Mouse (Mus musculus): Measurements from ENCODE around the gene Aldh5a1. TPM values are rescaled to one million over a fixed set of nuclear protein-coding genes. Genes with fewer than 3 reads are reported as not detected.

Gene Aldh5a1
- polyA plus RNA-seq, 1 experiment from 2014 or later: 9.5 TPM

GRCm38 (mm10) chr13:24893880-24894279 lies 43.6 kb downstream of the Aldh5a1 start:
- Histone ChIP-seq H3K9ac (no peak overlapping the region), H3K36me3 (no peaks in the 10 kb centered on the region), H3K4me1 (no peaks in the 10 kb centered on the region), H3K27ac (no peak overlapping the region), H3K4me3 (replicated peaks) (no peak overlapping the region), H3K9me3 (no peaks in the 10 kb centered on the region), H3K4me2 (no peak overlapping the region), H3K27me3 (replicated peaks) (no peaks in the 10 kb centered on the region)
- 71% methylated on average over 2 of the region's 2 CpGs for WGBS
- ATAC-seq (ENCODE audit: insufficient read depth, low FRiP score, low read depth): no peak

- WGBS: 68% methylated on average over 3 of the region's 3 CpGs
- no peak overlapping the region for H3K4me3 ChIP-seq (replicated peaks)
- no peak overlapping the region for H3K27ac ChIP-seq
- ATAC-seq (ENCODE audit: insufficient read depth, low FRiP score, low read depth): no peak
- H3K4me2 ChIP-seq: no peak overlapping the region
- no peaks in the 10 kb centered on the region for H3K9me3 ChIP-seq
- H3K36me3 ChIP-seq: no peaks in the 10 kb centered on the region
- H3K9ac ChIP-seq: no peak overlapping the region
- no peaks in the 10 kb centered on the region for H3K4me1 ChIP-seq
- no peaks in the 10 kb centered on the region for H3K27me3 ChIP-seq (replicated peaks)
Observed at GRCm38 (mm10) chr13:24892516-24892915, 44.9 kb downstream of the Aldh5a1 start.

DNA sequence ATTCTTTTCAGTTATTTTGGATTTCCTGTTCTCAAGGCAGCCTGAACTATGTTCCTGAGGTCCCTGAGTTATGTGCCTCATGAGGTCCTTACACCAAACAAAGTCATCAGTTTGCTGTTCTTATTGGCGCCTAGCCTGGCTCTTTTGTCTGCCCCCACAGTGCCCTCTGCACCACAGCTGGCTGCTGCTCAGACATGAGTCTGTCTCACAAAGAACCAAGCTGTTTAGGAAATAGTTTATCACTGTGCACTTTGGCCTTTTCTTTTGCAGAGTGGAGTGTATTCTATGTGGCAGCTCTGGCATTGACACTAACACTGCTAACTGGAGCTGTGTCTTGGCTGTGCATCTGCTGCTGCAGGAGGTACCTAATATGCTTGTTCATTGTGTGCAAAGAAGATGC lies 47.9 kb downstream of the Aldh5a1 start:
- WGBS: 24% methylated on average over 1 of the region's 1 CpGs
- H3K4me1 ChIP-seq: no peaks in the 10 kb centered on the region

GRCm38 (mm10) chr13:24882411-24882810 lies 55.0 kb downstream of the Aldh5a1 start:
- no peaks in the 10 kb centered on the region for H3K9me3 ChIP-seq
- WGBS: 95% methylated on average over 6 of the region's 6 CpGs
- H3K4me3 ChIP-seq (replicated peaks): no peak overlapping the region
- H3K9ac ChIP-seq: no peak overlapping the region
- H3K4me2 ChIP-seq: no peak overlapping the region
- ATAC-seq (ENCODE audit: insufficient read depth, low FRiP score, low read depth): no peak
- no peaks in the 10 kb centered on the region for H3K36me3 ChIP-seq
- H3K4me1 ChIP-seq: no peaks in the 10 kb centered on the region
- H3K27me3 ChIP-seq (replicated peaks): no peaks in the 10 kb centered on the region
- no peak overlapping the region for H3K27ac ChIP-seq

More for the DNA sequence above, 47.9 kb downstream of the Aldh5a1 start:
- ATAC-seq (ENCODE audit: insufficient read depth, low FRiP score, low read depth): no peak
- Histone ChIP-seq H3K4me3 (replicated peaks) (no peak overlapping the region), H3K9me3 (no peaks in the 10 kb centered on the region), H3K36me3 (no peaks in the 10 kb centered on the region), H3K27me3 (replicated peaks) (no peaks in the 10 kb centered on the region), H3K4me2 (no peak overlapping the region), H3K9ac (no peak overlapping the region), H3K27ac (no peak overlapping the region)

DNA sequence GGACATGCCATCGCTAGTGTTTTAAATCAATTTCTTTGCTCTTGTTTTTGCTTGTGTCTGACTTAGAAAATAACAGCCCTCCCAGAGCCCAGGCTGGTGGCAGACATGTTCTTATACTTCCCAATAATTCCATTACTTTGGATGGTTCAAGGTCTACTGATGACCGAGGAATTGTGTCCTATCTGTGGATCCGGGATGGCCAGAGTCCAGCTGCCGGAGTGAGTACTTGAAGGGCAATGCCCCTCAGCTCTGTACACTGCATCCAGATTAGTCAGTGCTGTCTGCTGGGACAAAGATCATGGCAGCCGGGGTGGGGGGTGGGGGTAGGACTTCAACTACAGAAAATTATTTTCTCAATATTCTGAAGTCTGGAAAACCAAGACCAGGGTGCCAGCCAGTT lies 56.8 kb downstream of the Aldh5a1 start:
- Histone ChIP-seq H3K4me3 (replicated peaks) (no peak overlapping the region), H3K4me1 (no peaks in the 10 kb centered on the region), H3K9me3 (no peaks in the 10 kb centered on the region), H3K36me3 (no peaks in the 10 kb centered on the region), H3K9ac (no peak overlapping the region), H3K4me2 (no peak overlapping the region), H3K27me3 (replicated peaks) (no peaks in the 10 kb centered on the region), H3K27ac (no peak overlapping the region)
- no peak for ATAC-seq (ENCODE audit: insufficient read depth, low FRiP score, low read depth)
- WGBS: 91% methylated on average over 5 of the region's 5 CpGs

GRCm38 (mm10) chr13:24880208-24880607 lies 57.3 kb downstream of the Aldh5a1 start:
- H3K27ac ChIP-seq: no peak overlapping the region
- ATAC-seq (ENCODE audit: insufficient read depth, low FRiP score, low read depth): no peak
- H3K36me3 ChIP-seq: no peaks in the 10 kb centered on the region
- H3K9ac ChIP-seq: no peak overlapping the region
- no peaks in the 10 kb centered on the region for H3K9me3 ChIP-seq
- WGBS: 69% methylated on average over 6 of the region's 6 CpGs
- H3K4me3 ChIP-seq (replicated peaks): no peak overlapping the region
- no peaks in the 10 kb centered on the region for H3K4me1 ChIP-seq
- H3K4me2 ChIP-seq: no peak overlapping the region
- H3K27me3 ChIP-seq (replicated peaks): no peaks in the 10 kb centered on the region

DNA sequence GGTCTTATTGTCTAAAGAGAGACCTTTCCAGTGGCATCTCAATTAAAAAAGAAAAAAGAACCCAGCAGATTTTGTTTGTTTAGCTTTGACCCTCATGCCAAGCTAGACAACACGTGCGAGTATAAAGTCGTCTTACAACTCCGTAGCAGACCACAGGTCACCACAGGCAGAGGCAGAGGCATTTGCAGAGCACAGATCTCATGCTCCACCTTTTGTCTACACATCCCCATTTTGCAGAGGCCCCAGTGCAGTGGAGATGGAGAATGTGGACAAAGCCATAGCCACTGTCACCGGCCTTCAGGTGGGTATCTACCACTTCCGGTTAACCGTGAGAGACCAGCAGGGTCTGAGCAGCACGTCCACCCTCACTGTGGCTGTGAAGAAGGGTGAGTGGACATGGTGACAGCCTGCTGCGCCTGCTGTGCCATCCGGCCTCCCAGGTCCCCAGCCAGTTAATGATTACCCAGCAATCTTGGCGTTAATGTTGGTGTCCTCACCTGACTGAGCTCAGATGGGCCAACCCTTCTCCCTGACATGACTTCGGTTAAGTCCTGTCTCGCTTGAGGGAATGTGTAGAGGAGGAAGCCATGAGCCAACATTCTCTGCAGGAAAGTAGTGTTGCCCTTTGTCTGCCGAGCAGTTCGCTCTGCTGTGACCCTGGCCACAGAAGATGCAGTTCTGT lies 58.0 kb downstream of the Aldh5a1 start:
- Histone ChIP-seq H3K9ac (no peak overlapping the region), H3K36me3 (no peaks in the 10 kb centered on the region), H3K4me2 (no peak overlapping the region), H3K27me3 (replicated peaks) (no peaks in the 10 kb centered on the region), H3K27ac (no peak overlapping the region), H3K4me3 (replicated peaks) (no peak overlapping the region), H3K9me3 (no peaks in the 10 kb centered on the region), H3K4me1 (no peaks in the 10 kb centered on the region)
- WGBS: 75% methylated on average over 15 of the region's 15 CpGs
- no peak; the same call in 1 of the 2 replicates for ATAC-seq (ENCODE audit: insufficient read depth, low FRiP score, low read depth)

DNA sequence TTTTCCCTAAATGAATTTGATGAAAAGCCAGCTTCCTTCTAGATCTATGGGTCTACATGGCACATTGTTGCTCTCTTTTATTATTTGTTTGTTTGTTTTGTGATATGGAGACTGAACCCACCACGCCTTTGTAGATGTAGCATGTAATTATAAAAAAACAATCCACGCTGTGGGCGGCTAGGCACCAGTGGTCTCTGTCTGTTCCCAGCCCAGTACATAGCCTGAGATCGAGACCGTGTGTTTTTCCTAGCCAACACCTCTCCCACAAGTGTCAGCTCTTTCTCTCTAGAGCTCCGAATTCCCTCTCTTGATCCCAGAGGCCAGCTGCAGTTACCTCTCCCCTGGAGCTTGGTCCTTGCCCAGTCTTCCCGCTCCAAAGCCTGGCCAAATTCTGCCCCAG lies 69.2 kb downstream of the Aldh5a1 start:
- Histone ChIP-seq H3K9ac (no peak overlapping the region), H3K4me2 (no peak overlapping the region), H3K4me3 (replicated peaks) (no peak overlapping the region), H3K27ac (no peak overlapping the region), H3K9me3 (no peaks in the 10 kb centered on the region), H3K36me3 (no peaks in the 10 kb centered on the region), H3K27me3 (replicated peaks) (no peaks in the 10 kb centered on the region), H3K4me1 (no peaks in the 10 kb centered on the region)
- no peak for ATAC-seq (ENCODE audit: insufficient read depth, low FRiP score, low read depth)
- WGBS: 86% methylated on average over 7 of the region's 7 CpGs

- H3K4me2 ChIP-seq: no peak overlapping the region
- no peaks in the 10 kb centered on the region for H3K36me3 ChIP-seq
- no peaks in the 10 kb centered on the region for H3K27me3 ChIP-seq (replicated peaks)
- H3K4me3 ChIP-seq (replicated peaks): no peak overlapping the region
- ATAC-seq (ENCODE audit: insufficient read depth, low FRiP score, low read depth): no peak
- no peak overlapping the region for H3K27ac ChIP-seq
- H3K9ac ChIP-seq: no peak overlapping the region
- no peaks in the 10 kb centered on the region for H3K9me3 ChIP-seq
- 79% methylated on average over 10 of the region's 10 CpGs for WGBS
- H3K4me1 ChIP-seq: no peaks in the 10 kb centered on the region
Observed at GRCm38 (mm10) chr13:24867789-24868188, 69.7 kb downstream of the Aldh5a1 start.

DNA sequence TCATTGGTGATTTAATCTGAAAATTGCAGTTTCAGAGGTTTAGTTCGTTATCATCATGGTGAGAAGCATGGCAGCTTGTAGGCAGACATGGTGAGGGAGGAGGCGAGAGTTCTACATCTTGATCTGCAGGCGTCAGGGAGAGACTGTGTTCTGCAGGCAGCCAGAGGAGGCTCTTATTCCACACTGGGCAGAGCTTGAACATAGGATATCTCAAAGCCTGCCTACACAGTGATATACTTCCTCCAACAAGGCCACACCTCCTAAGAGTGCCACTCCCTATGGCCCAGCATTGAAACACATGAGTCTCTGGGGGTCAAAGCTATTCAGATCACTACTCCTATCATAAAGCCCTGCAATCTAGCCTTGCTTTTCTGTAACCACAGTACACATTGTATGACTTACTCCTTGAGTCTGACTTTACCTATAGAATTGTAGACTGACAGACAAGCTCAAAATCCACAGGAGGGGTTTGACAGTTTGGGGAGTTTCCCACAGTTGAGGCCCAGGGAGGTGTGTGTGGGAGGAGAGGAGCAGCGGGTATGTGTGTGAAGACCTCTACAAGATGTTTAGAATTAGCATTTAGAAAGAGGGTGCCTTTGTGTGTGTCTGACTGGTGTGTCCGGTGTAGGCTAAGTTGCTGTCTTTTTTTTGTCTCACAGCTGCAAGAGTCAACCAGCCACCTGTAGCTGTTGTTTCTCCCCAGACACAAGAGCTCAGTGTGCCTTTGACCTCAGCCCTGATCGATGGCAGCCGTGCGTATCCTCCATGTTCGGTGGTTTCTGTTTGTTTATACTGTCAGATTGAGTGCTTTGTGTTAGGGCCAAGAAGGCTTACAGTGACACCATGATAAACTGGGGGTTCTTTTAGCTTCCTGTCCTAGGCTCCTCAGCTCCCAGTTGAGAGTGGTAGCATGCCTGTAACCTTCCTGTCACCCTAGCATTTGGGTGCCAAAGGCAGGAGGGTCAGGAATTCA lies 70.7 kb downstream of the Aldh5a1 start:
- H3K9me3 ChIP-seq: no peaks in the 10 kb centered on the region
- H3K9ac ChIP-seq: no peak overlapping the region
- no peak overlapping the region for H3K4me2 ChIP-seq
- no peaks in the 10 kb centered on the region for H3K27me3 ChIP-seq (replicated peaks)
- H3K27ac ChIP-seq: no peak overlapping the region
- H3K4me1 ChIP-seq: no peaks in the 10 kb centered on the region
- ATAC-seq (ENCODE audit: insufficient read depth, low FRiP score, low read depth): peak; percentile 47; the same call in 1 of the 2 replicates
- 48% methylated on average over 9 of the region's 9 CpGs for WGBS
- no peak overlapping the region for H3K4me3 ChIP-seq (replicated peaks)
- no peaks in the 10 kb centered on the region for H3K36me3 ChIP-seq

- 69% methylated on average over 7 of the region's 7 CpGs for WGBS
- Histone ChIP-seq H3K4me3 (replicated peaks) (no peak overlapping the region), H3K36me3 (no peaks in the 10 kb centered on the region), H3K9me3 (no peaks in the 10 kb centered on the region), H3K4me1 (no peaks in the 10 kb centered on the region), H3K4me2 (no peak overlapping the region), H3K27ac (no peak overlapping the region), H3K9ac (no peak overlapping the region), H3K27me3 (replicated peaks) (no peaks in the 10 kb centered on the region)
- ATAC-seq (ENCODE audit: insufficient read depth, low FRiP score, low read depth): no peak
Observed at GRCm38 (mm10) chr13:24862520-24862919, 74.9 kb downstream of the Aldh5a1 start.

- WGBS: 52% methylated on average over 7 of the region's 7 CpGs
- Histone ChIP-seq H3K4me2 (no peak overlapping the region), H3K27ac (no peak overlapping the region), H3K4me1 (no peaks in the 10 kb centered on the region), H3K9ac (no peak overlapping the region), H3K4me3 (replicated peaks) (no peak overlapping the region), H3K9me3 (no peaks in the 10 kb centered on the region), H3K27me3 (replicated peaks) (no peaks in the 10 kb centered on the region), H3K36me3 (no peaks in the 10 kb centered on the region)
- no peak for ATAC-seq (ENCODE audit: insufficient read depth, low FRiP score, low read depth)
Observed at GRCm38 (mm10) chr13:24862021-24862420, 75.4 kb downstream of the Aldh5a1 start.

Measured in stomach, embryonic 15.5 days (tissue).